Comparison of ENCODE assay signal across 15 mouse cellular contexts in the genomic region with DNA sequence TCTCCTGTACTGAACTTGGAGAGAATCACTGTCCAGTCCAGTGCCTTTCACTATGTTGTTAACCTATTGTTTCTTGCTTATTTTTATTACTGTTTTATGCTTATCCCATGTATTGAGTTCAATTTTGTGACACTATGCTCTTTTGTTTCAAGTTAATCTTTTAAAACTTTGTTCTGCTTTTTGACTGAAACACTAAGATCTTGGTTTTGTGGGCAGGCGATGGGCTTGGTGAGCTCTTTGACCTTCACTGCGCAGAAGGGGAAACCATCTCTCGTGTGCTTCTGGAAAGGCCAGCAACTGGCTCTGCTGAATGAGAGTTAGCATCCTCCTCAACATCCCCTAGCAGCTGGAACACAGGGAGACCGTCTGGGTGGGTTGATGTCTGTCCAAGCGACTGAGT. TPM values are rescaled to one million over a fixed set of nuclear protein-coding genes. Genes with fewer than 3 reads are reported as not detected.
A peak's percentile ranks its signal among the peaks of the same experiment; 100 is the strongest.
DNase-seq lines count a peak whose midpoint lies in the region; ATAC-seq and TF ChIP-seq lines count a peak whose summit lies in the region.
"Had no signal": no experiment of that assay in that cellular context is flagged by ENCODE, and none has a peak within 500 bp of the region (broad histone marks: within the 10 kb centered on the region; RNA-seq: fewer than 3 reads in every experiment).

No protein-coding gene starts in this region.

- 84% methylated on average over 5 of the region's 5 CpGs for WGBS in hindbrain, embryonic 13.5 days
- WGBS in hindbrain, embryonic 16.5 days, result 77% methylated on average over 5 of the region's 5 CpGs
- WGBS in spleen, adult 2 months, result 42% methylated on average over 5 of the region's 5 CpGs

- no peak for DNase-seq in gastrocnemius, adult 2 months
- DNase-seq in gastrocnemius, postnatal 10 days, result no peak
- no peak for DNase-seq in layer of hippocampus, adult 2 months (ENCODE audit: low spot score in 2 of 2)
- no peak for DNase-seq in layer of hippocampus, postnatal 10 days (ENCODE audit: low spot score in 2 of 2)
- no peak for DNase-seq in spleen, adult 2 months (ENCODE audit: low read depth in 1 of 2, low spot score in 2 of 2)
- no peak for DNase-seq in spleen, postnatal 14 days (ENCODE audit: low spot score in 2 of 2)
- DNase-seq: adrenal gland, postnatal 10 days; gastrocnemius, postnatal 25 days had no signal

- intact Hi-C loops in gastrocnemius, adult 2 months (cut with DNase I), result no loop called here

- no peak for TF ChIP-seq CTCF in gastrocnemius, adult 2 months (IDR thresholded peaks at IDR 0.05)
- no peak for TF ChIP-seq CTCF in layer of hippocampus, adult 2 months (conservative IDR thresholded peaks at IDR 0.05)
- no peak for TF ChIP-seq CTCF in spleen, adult 2 months (IDR thresholded peaks at IDR 0.05; ENCODE audit: extremely low read depth, insufficient read depth, insufficient read length, insufficient replicate concordance)

- no peak overlapping the region for H3K9ac ChIP-seq in hindbrain, embryonic 13.5 days
- H3K9ac ChIP-seq in hindbrain, embryonic 16.5 days (ENCODE audit: low read depth, low read length), result no peak overlapping the region
- H3K9ac ChIP-seq: hindbrain, embryonic 14.5 days; midbrain, embryonic 12.5 days had no signal

- no peak for TF ChIP-seq POLR2A in spleen, adult 2 months (IDR thresholded peaks at IDR 0.05; ENCODE audit: low read depth, low read length)

- peak overlapping the region; percentile 84 for H3K27ac ChIP-seq in gastrocnemius, adult 2 months
- peak overlapping the region; percentile 96; the same call in 1 of the 2 replicates for H3K27ac ChIP-seq in hindbrain, embryonic 13.5 days
- H3K27ac ChIP-seq in hindbrain, embryonic 16.5 days (ENCODE audit: low read depth, low read length), result no peak overlapping the region
- peak overlapping the region; percentile 28; the same call in 1 of the 2 replicates for H3K27ac ChIP-seq in layer of hippocampus, adult 2 months
- H3K27ac ChIP-seq in spleen, adult 2 months (ENCODE audit: insufficient read depth, low read length), result peak overlapping the region; percentile 47
- H3K27ac ChIP-seq: forebrain, embryonic 10.5 days; limb, embryonic 10.5 days had no signal

- H3K4me1 ChIP-seq in hindbrain, embryonic 13.5 days (replicated peaks), result peaks cover 44% of the 10 kb centered on the region
- H3K4me1 ChIP-seq in hindbrain, embryonic 16.5 days (ENCODE audit: control insufficient read depth, insufficient read depth, low read depth, low read length), result peaks cover 34% of the 10 kb centered on the region
- H3K4me1 ChIP-seq in spleen, adult 2 months (ENCODE audit: control insufficient read depth, insufficient read depth, insufficient read length), result peaks cover 36% of the 10 kb centered on the region

- peak overlapping the region; percentile 17; the same call in 1 of the 2 replicates for H3K4me3 ChIP-seq in gastrocnemius, adult 2 months
- H3K4me3 ChIP-seq in hindbrain, embryonic 13.5 days, result no peak overlapping the region
- H3K4me3 ChIP-seq in hindbrain, embryonic 16.5 days (ENCODE audit: low read length), result no peak overlapping the region
- no peak overlapping the region for H3K4me3 ChIP-seq in layer of hippocampus, adult 2 months
- no peak overlapping the region for H3K4me3 ChIP-seq in spleen, adult 2 months (ENCODE audit: extremely low read depth, insufficient read depth, insufficient read length)
- H3K4me3 ChIP-seq: forebrain, embryonic 10.5 days; limb, embryonic 10.5 days; midbrain, embryonic 12.5 days; myocyte had no signal

- no peak for ATAC-seq in hindbrain, embryonic 13.5 days (ENCODE audit: low FRiP score)
- no peak for ATAC-seq in hindbrain, embryonic 16.5 days

- no peaks in the 10 kb centered on the region for H3K36me3 ChIP-seq in hindbrain, embryonic 13.5 days
- H3K36me3 ChIP-seq in hindbrain, embryonic 16.5 days (ENCODE audit: control insufficient read depth, insufficient read depth, low read length), result no peaks in the 10 kb centered on the region
- H3K36me3 ChIP-seq in spleen, adult 2 months (ENCODE audit: control insufficient read depth, insufficient read depth, low read length), result peaks cover 3% of the 10 kb centered on the region; the same call in 1 of the 2 replicates
- H3K36me3 ChIP-seq: forebrain, embryonic 10.5 days; midbrain, embryonic 12.5 days had no signal

- no peaks in the 10 kb centered on the region for H3K27me3 ChIP-seq in hindbrain, embryonic 13.5 days
- H3K27me3 ChIP-seq in hindbrain, embryonic 16.5 days (replicated peaks; ENCODE audit: control insufficient read depth, insufficient read depth, low read length), result no peaks in the 10 kb centered on the region
- H3K27me3 ChIP-seq in spleen, adult 2 months (ENCODE audit: control insufficient read depth, insufficient read depth, low read length), result no peaks in the 10 kb centered on the region
- H3K27me3 ChIP-seq: midbrain, embryonic 12.5 days had no signal

- H3K9me3 ChIP-seq in hindbrain, embryonic 13.5 days, result no peaks in the 10 kb centered on the region
- no peaks in the 10 kb centered on the region for H3K9me3 ChIP-seq in hindbrain, embryonic 16.5 days (ENCODE audit: control insufficient read depth, low read length)
- H3K9me3 ChIP-seq: forebrain, embryonic 10.5 days; limb, embryonic 10.5 days; midbrain, embryonic 12.5 days had no signal

- no peak overlapping the region for H3K4me2 ChIP-seq in hindbrain, embryonic 13.5 days
- no peak overlapping the region for H3K4me2 ChIP-seq in hindbrain, embryonic 16.5 days (ENCODE audit: low read length)
- H3K4me2 ChIP-seq: hindbrain, embryonic 14.5 days; midbrain, embryonic 12.5 days had no signal

RNA-seq across cellular contexts. Expression of gene Itpkb, which starts 32.6 kb away (rescaled TPM):
- total RNA-seq in gastrocnemius, adult 2 months (2021), result 10 to 100 TPM; 14.7 to 22.7 TPM
- total RNA-seq in gastrocnemius, postnatal 10 days (2021), result 10 to 100 TPM; 30.1 to 38.7 TPM
- 2.6 and 3.4 TPM in 2 replicates for polyA plus RNA-seq in hindbrain, embryonic 13.5 days (2015; fragmentation: Nextera tagmentation; extraction: Ambion mirVana)
- 3.8 and 4.0 TPM in 2 replicates for polyA plus RNA-seq in hindbrain, embryonic 16.5 days (2015; fragmentation: Nextera tagmentation; extraction: Ambion mirVana)
- 10 to 100 TPM; 26.3 to 28.3 TPM for total RNA-seq in layer of hippocampus, adult 2 months (2021)
- 10 to 100 TPM; 15.9 to 17.7 TPM for total RNA-seq in layer of hippocampus, postnatal 10 days (2021)
- 22.9 and 24.7 TPM in 2 replicates for polyA plus RNA-seq in spleen, adult 2 months (2012; rRNA removed)
